In genomic region chr15:99475814-99476213, GRCm38 (mm10) we compare ENCODE assay signal across 14 mouse cellular contexts. TPM values are rescaled to one million over a fixed set of nuclear protein-coding genes. Genes with fewer than 3 reads are reported as not detected.
"Had no signal": no experiment of that assay in that cellular context is flagged by ENCODE, and none has a peak within 500 bp of the region (broad histone marks: within the 10 kb centered on the region; RNA-seq: fewer than 3 reads in every experiment).

No protein-coding gene starts in this region.

- H3K4me2 ChIP-seq: liver, embryonic 15.5 days; midbrain, embryonic 15.5 days; neural tube, embryonic 13.5 days; stomach, embryonic 15.5 days had no signal

- H3K36me3 ChIP-seq: liver, embryonic 15.5 days; midbrain, embryonic 15.5 days; neural tube, embryonic 13.5 days; stomach, embryonic 15.5 days had no signal

- H3K27me3 ChIP-seq: midbrain, embryonic 15.5 days; neural tube, embryonic 13.5 days; stomach, embryonic 15.5 days had no signal

- H3K9ac ChIP-seq: liver, embryonic 15.5 days; midbrain, embryonic 15.5 days; neural tube, embryonic 13.5 days; stomach, embryonic 15.5 days had no signal

- H3K27ac ChIP-seq: kidney, postnatal 0 days; limb, embryonic 10.5 days; liver, embryonic 15.5 days; midbrain, embryonic 15.5 days; neural tube, embryonic 13.5 days; stomach, embryonic 15.5 days had no signal

- H3K4me3 ChIP-seq: limb, embryonic 10.5 days; liver, embryonic 15.5 days; midbrain, embryonic 15.5 days; neural tube, embryonic 13.5 days; stomach, embryonic 15.5 days had no signal

- DNase-seq: kidney, postnatal 36 days; lung, adult 2 months; lung, postnatal 36 days; retina, postnatal 1 day; right cerebral cortex, postnatal 4 days; spleen, adult 18-20 months; thymus, postnatal 36 days had no signal

- H3K9me3 ChIP-seq: limb, embryonic 10.5 days; liver, embryonic 15.5 days; midbrain, embryonic 15.5 days; neural tube, embryonic 13.5 days; stomach, embryonic 15.5 days had no signal

RNA-seq across cellular contexts. Expression of gene Faim2, which starts 52.2 kb away (rescaled TPM):
- total RNA-seq: monocyte, adult 5-6 weeks had no signal
- polyA plus RNA-seq: limb, embryonic 10.5 days had no signal
